Mouse (Mus musculus): ENCODE measurements at regions not wholly inside any gene's neighbourhood (a gene's known extent, or its start where the extent isn't known, plus 50 kb on each side); places are given as distances from the start of the nearest gene placed in this dataset.

DNA sequence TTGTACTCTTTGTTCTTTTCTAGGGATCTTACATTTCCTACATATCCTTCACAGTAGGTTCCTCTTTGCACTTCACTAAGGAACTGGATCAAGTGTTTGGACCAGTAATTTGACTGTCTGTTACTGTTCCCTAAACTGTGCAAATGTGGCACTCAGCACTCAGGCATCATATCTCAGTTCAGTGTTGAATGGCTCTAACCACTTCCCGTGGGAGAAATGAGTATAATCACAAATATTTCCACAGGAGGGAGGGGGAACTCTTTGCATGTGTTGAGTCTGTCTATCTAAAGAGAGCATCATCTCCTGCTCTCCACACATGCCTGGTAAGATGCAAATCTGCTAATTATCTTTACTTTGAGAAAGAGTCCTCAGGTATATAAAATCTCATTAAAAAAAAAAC lies 588.5 kb downstream of the Plod2 start:
- CTCF ChIA-PET: no interaction called here

DNA sequence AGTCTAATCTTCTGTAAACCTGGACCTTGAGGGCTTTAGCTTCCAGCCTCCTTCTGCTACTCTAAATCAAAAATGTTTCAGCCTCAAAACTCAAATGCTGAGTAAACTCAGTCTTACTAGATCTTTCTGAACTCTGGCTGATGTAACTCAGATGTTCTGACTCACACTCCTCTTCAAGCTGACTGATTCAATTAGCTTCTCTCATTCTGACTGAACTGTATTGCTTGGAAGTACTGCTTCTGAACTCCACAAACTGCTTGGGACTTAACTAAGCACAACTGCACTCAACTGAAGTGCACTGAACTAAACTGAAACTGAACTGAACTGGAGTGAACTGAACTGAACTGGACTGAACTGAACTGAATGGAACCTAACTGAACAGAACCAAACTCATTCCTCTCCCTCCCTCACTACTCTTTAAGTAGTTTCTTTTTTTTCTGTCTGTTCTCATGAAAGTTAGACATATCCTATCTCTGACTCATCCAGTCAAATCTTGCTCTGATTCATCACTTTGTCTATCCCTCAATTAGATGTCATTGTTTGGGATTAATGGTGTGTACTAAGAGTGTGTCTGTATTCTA lies 589.7 kb downstream of the Plod2 start:
- CTCF ChIA-PET: no interaction called here

DNA sequence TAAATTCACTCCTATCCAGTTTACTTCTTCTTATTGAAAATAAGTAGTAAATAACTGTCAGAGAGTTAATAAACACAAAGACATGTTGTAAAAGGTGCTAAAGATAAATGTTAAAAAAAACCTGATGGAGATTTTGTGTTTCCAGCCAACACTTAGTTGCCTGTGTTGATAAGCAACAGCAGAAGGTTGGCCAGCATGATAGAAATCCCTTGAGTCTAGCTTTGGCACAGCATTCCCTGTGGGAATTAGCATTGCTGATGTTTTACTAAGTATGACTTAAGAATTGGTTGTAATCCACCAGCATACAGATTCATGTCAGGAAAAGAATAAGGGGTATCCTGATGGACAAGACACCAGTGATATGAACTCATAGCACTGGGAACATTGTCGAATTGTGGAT lies 594.3 kb downstream of the Plod2 start:
- CTCF ChIA-PET: no interaction called here

DNA sequence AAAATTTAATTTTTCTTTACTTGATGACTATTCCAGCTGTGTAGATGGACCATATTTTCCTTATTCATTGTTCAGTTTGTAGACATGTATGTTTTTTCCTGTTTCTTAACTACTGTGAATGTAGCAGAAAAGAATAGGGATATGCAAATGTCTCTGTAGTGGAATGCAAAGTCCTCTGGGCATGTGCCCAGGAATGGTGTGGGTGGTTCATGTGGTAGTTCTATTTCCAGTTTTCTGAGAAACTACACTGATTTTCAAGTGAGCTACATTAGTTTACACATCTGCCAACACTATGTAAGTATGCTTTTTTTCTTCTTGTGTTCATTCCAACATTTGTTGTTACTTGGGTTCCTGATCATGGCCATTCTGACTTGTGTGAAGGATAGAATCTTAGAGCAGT lies 628.0 kb downstream of the Plod2 start:
- CTCF ChIA-PET: no interaction called here

DNA sequence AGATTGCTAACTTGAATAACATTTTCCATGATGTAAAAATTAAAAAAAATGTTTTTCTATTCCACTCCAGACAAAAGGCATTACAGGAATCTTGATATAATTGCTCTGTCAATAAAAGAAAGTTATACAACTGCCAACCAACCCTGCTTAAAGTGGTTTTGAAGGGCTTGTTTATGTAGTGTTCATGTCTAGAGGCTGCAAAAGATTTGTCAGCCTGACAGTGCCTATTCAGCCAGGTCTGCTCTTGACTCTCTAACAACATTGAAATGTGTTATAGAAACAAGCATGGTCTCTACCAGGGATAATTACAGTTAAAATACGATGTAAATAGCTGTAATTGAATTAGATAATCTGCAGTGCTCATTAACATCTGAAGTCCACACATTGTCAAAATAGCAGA lies 644.6 kb downstream of the Plod2 start:
- CTCF ChIA-PET: no interaction called here

DNA sequence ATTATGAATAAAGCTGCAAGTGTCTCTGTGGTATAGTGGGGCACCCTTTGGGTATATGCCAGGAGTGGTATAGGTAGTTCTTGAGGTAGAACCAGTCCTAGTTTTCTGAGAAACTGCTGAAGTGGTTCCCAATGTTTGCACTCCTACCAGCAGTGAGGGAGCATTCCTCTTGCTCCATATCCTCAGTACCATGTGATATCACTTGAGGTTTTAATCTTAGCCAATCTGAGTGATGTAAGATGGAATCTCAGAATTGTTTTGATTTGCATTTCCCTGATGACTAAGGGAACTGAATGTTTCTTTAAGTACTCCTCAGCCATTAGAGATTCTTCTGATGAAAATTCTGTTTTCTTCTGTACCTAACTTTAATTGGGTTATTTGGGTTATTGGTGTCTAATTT lies 690.5 kb downstream of the Plod2 start:
- CTCF ChIA-PET: no interaction called here

DNA sequence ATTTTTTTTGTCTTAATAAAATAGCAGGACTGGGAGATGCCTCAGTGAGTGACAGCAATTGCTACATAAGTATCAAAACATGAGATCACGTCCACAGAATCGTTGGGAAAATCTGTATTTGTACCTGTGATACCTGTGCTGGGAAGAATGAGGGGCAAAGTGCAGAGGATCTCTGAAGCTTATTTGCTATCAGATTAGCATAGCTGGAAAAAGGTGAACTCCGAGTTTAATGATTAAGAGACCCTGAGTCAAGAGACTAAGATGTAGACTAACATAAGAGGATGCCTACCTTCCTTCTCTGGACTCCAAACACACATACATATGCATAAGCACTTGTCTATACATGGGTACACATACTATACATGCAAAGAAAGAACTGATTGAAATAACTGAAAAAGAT lies 710.1 kb downstream of the Plod2 start:
- CTCF ChIA-PET: no interaction called here

DNA sequence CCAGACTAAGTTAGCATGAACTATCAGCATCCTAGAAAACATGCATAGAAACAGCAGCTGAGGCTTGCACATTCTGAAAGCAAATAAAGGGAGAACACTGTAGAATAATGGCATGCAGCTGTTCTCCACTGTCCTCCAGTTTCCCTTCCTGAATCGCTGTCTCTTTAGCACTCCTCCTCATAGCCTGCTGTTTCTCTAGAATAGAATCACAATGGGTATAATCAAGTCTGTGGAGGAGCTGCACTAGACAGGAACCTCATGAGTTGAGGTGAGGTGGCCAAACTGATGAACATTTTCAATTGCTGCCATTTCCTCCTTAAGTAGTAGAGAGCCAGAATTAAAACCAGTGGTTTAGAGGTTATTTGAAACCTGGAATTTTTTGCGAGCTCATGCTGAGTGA lies 755.3 kb downstream of the Plod2 start:
- CTCF ChIA-PET: interaction anchor here (0.5 kb wide), 1 partner anchor 38 kb away, joined by 3 read pairs; no protein-coding TSS in a partner anchor

DNA sequence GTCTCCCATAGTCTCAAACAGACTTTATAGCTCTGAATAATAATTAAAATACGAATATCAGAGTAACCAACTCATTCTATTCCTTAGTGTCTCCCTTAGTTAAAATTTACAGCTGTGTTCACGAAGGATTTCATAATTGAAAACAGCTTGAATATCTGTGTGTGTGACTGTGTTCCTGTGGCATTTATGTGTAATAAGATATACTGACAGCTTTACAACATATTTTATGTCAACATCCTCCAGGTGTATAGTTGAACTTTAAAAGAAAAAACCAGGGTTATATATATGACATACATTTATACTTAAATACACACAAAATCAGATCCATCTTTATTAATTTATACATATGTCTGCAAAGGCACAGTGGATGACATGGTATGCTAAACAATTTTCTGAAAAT lies 764.7 kb downstream of the Plod2 start:
- CTCF ChIA-PET: no interaction called here

DNA sequence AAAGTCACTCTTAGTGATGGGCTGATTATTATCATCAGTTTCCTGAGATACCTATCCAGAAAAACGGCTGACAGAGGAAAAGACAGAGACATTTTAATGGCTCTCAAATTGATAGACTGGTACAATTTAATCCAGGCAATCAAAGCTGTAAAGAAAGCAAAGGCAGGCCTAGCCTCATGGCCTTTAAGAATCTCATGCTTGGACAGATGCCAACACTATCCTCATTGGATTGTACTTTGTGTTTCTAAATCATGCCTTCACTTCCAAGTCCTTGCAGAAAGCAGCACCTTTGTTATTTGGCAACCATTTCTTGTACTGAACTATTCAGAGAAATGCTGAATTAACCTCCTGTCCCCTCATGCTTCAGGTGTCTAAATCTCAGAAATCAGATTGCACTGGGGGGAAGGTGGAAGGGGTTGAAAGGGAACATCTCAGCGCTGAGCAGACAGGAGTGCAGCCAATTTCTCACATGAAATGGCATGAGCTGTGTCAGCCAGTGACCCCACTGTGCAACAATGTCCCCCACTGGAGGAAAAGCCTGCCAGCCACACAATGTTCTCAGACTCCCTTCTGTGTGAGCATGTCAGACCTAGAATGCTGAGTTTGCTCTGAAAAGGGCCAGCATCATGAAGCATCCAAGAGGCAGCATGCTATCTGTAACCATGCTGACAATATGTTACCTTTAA lies 787.1 kb downstream of the Plod2 start:
- CTCF ChIA-PET: interaction anchor here (0.7 kb wide), 1 partner anchor 196 kb away, joined by 5 read pairs; no protein-coding TSS in a partner anchor
